Mouse (Mus musculus): ENCODE data around the gene Tigar. TPM values are rescaled to one million over a fixed set of nuclear protein-coding genes. Genes with fewer than 3 reads are reported as not detected.

Tigar gene
- polyA plus RNA-seq, 1 experiment, result 1.7 TPM

GRCm38 (mm10) chr6:127142154-127143123 lies 33.1 kb upstream of the Tigar start:
- Histone ChIP-seq H3K4me3 (ENCODE audit: extremely low read depth, insufficient read depth, insufficient read length) (no peak overlapping the region), H3K36me3 (ENCODE audit: control insufficient read depth, insufficient read depth, low read length) (peaks cover 14% of the 10 kb centered on the region), H3K27me3 (ENCODE audit: control insufficient read depth, insufficient read depth, low read length) (no peaks in the 10 kb centered on the region), H3K4me1 (ENCODE audit: control insufficient read depth, insufficient read depth, insufficient read length) (no peaks in the 10 kb centered on the region; the same call in 1 of the 2 replicates), H3K27ac (ENCODE audit: insufficient read depth, low read length) (no peak overlapping the region)
- WGBS, result 20% methylated on average over 10 of the region's 10 CpGs
- peak; percentile 47; the same call in 1 of the 2 replicates for TF ChIP-seq CTCF (IDR thresholded peaks at IDR 0.05; ENCODE audit: extremely low read depth, insufficient read depth, insufficient read length, insufficient replicate concordance)
- TF ChIP-seq POLR2A (IDR thresholded peaks at IDR 0.05; ENCODE audit: low read depth, low read length), result no peak
- DNase-seq (ENCODE audit: low read depth in 1 of 2, low spot score in 2 of 2), result peak; percentile 56 to 57

- no peaks in the 10 kb centered on the region for H3K27me3 ChIP-seq (ENCODE audit: control insufficient read depth, insufficient read depth, low read length)
- H3K36me3 ChIP-seq (ENCODE audit: control insufficient read depth, insufficient read depth, low read length), result peaks cover 14% of the 10 kb centered on the region
- no peak for DNase-seq (ENCODE audit: low read depth in 1 of 2, low spot score in 2 of 2)
- H3K4me3 ChIP-seq (ENCODE audit: extremely low read depth, insufficient read depth, insufficient read length), result no peak overlapping the region
- WGBS, result 90% methylated on average over 11 of the region's 11 CpGs
- TF ChIP-seq CTCF (IDR thresholded peaks at IDR 0.05; ENCODE audit: extremely low read depth, insufficient read depth, insufficient read length, insufficient replicate concordance) (no peak), POLR2A (IDR thresholded peaks at IDR 0.05; ENCODE audit: low read depth, low read length) (no peak)
- no peak overlapping the region for H3K27ac ChIP-seq (ENCODE audit: insufficient read depth, low read length)
- H3K4me1 ChIP-seq (ENCODE audit: control insufficient read depth, insufficient read depth, insufficient read length), result no peaks in the 10 kb centered on the region; the same call in 1 of the 2 replicates
Measured at GRCm38 (mm10) chr6:127138962-127139361, 29.6 kb upstream of the Tigar start.

- 86% methylated on average over 16 of the region's 16 CpGs for whole genome bisulfite sequencing
- Histone ChIP-seq H3K36me3 (ENCODE audit: control insufficient read depth, insufficient read depth, low read length) (peaks cover 23% of the 10 kb centered on the region), H3K27me3 (ENCODE audit: control insufficient read depth, insufficient read depth, low read length) (no peaks in the 10 kb centered on the region), H3K4me3 (ENCODE audit: extremely low read depth, insufficient read depth, insufficient read length) (no peak overlapping the region), H3K27ac (ENCODE audit: insufficient read depth, low read length) (no peak overlapping the region), H3K4me1 (ENCODE audit: control insufficient read depth, insufficient read depth, insufficient read length) (no peaks in the 10 kb centered on the region)
- TF ChIP-seq POLR2A (IDR thresholded peaks at IDR 0.05; ENCODE audit: low read depth, low read length) (no peak), CTCF (IDR thresholded peaks at IDR 0.05; ENCODE audit: extremely low read depth, insufficient read depth, insufficient read length, insufficient replicate concordance) (no peak)
- no peak for DNase-seq (ENCODE audit: low read depth in 1 of 2, low spot score in 2 of 2)
Measured at GRCm38 (mm10) chr6:127133433-127134245, 24.3 kb upstream of the Tigar start.

GRCm38 (mm10) chr6:127132719-127133118 lies 23.4 kb upstream of the Tigar start:
- peaks cover 25% of the 10 kb centered on the region for H3K36me3 ChIP-seq (ENCODE audit: control insufficient read depth, insufficient read depth, low read length)
- no peaks in the 10 kb centered on the region for H3K4me1 ChIP-seq (ENCODE audit: control insufficient read depth, insufficient read depth, insufficient read length)
- no peak overlapping the region for H3K27ac ChIP-seq (ENCODE audit: insufficient read depth, low read length)
- H3K4me3 ChIP-seq (ENCODE audit: extremely low read depth, insufficient read depth, insufficient read length), result no peak overlapping the region
- no peak for DNase-seq (ENCODE audit: low read depth in 1 of 2, low spot score in 2 of 2)
- 87% methylated on average over 3 of the region's 3 CpGs for WGBS
- no peaks in the 10 kb centered on the region for H3K27me3 ChIP-seq (ENCODE audit: control insufficient read depth, insufficient read depth, low read length)
- no peak for TF ChIP-seq POLR2A (IDR thresholded peaks at IDR 0.05; ENCODE audit: low read depth, low read length)
- no peak for TF ChIP-seq CTCF (IDR thresholded peaks at IDR 0.05; ENCODE audit: extremely low read depth, insufficient read depth, insufficient read length, insufficient replicate concordance)

- WGBS, result 89% methylated on average over 3 of the region's 3 CpGs
- Histone ChIP-seq H3K27me3 (ENCODE audit: control insufficient read depth, insufficient read depth, low read length) (no peaks in the 10 kb centered on the region), H3K27ac (ENCODE audit: insufficient read depth, low read length) (no peak overlapping the region), H3K4me1 (ENCODE audit: control insufficient read depth, insufficient read depth, insufficient read length) (no peaks in the 10 kb centered on the region), H3K36me3 (ENCODE audit: control insufficient read depth, insufficient read depth, low read length) (peaks cover 23% of the 10 kb centered on the region), H3K4me3 (ENCODE audit: extremely low read depth, insufficient read depth, insufficient read length) (no peak overlapping the region)
- TF ChIP-seq CTCF (IDR thresholded peaks at IDR 0.05; ENCODE audit: extremely low read depth, insufficient read depth, insufficient read length, insufficient replicate concordance) (no peak), POLR2A (IDR thresholded peaks at IDR 0.05; ENCODE audit: low read depth, low read length) (no peak)
- DNase-seq (ENCODE audit: low read depth in 1 of 2, low spot score in 2 of 2), result no peak
Measured at GRCm38 (mm10) chr6:127131946-127132345, 22.6 kb upstream of the Tigar start.

GRCm38 (mm10) chr6:127130377-127130776 lies 21.0 kb upstream of the Tigar start:
- TF ChIP-seq CTCF (IDR thresholded peaks at IDR 0.05; ENCODE audit: extremely low read depth, insufficient read depth, insufficient read length, insufficient replicate concordance) (no peak), POLR2A (IDR thresholded peaks at IDR 0.05; ENCODE audit: low read depth, low read length) (no peak)
- H3K4me1 ChIP-seq (ENCODE audit: control insufficient read depth, insufficient read depth, insufficient read length), result no peaks in the 10 kb centered on the region
- DNase-seq (ENCODE audit: low read depth in 1 of 2, low spot score in 2 of 2), result no peak
- no peak overlapping the region for H3K4me3 ChIP-seq (ENCODE audit: extremely low read depth, insufficient read depth, insufficient read length)
- H3K27me3 ChIP-seq (ENCODE audit: control insufficient read depth, insufficient read depth, low read length), result no peaks in the 10 kb centered on the region
- peaks cover 22% of the 10 kb centered on the region for H3K36me3 ChIP-seq (ENCODE audit: control insufficient read depth, insufficient read depth, low read length)
- WGBS, result 92% methylated on average over 13 of the region's 13 CpGs
- no peak overlapping the region for H3K27ac ChIP-seq (ENCODE audit: insufficient read depth, low read length)

Data from spleen, adult 2 months (tissue).